Mouse (Mus musculus) hindbrain, embryonic 11.5 days (tissue): ENCODE measurements around the gene Olfr895. TPM values are rescaled to one million over a fixed set of nuclear protein-coding genes. Genes with fewer than 3 reads are reported as not detected.

ENCODE experiments used
- ATAC-seq: fragments of 200-750 bp; cut with Nextera tagmentation; 2 replicates; pipeline ENCODE4 v1.8.0; 2017; ENCODE audit warnings: mild to moderate bottlenecking, moderate TSS enrichment, moderate library complexity; ENCODE audit not compliant: low FRiP score
- DNase-seq: peaks from one replicate; pipeline ENCODE4 v3.0.0-alpha.2; 2015; ENCODE audit warnings: low spot score
- H3K27ac ChIP-seq: fragments of 300-500 bp; sonication (generic); 2 replicates; pipeline ENCODE4 v1.5.1; 2014; ENCODE audit warnings: mild to moderate bottlenecking, low read depth, low read length
- H3K27me3 ChIP-seq: fragments of 300-500 bp; sonication (generic); 2 replicates; pipeline ENCODE4 v1.6.1; 2014; ENCODE audit warnings: mild to moderate bottlenecking, low read length, moderate library complexity, mixed read lengths; ENCODE audit not compliant: control insufficient read depth, insufficient read depth
- H3K36me3 ChIP-seq: fragments of 300-500 bp; sonication (generic); 2 replicates; pipeline ENCODE4 v1.6.1; 2014; ENCODE audit warnings: mild to moderate bottlenecking, low read length, moderate library complexity, mixed read lengths; ENCODE audit not compliant: control insufficient read depth, insufficient read depth
- H3K4me1 ChIP-seq: fragments of 300-500 bp; sonication (generic); replicated peaks from 2 replicates; pipeline ENCODE4 v1.6.1; 2014; ENCODE audit warnings: low read length, mixed read lengths; ENCODE audit not compliant: control insufficient read depth, insufficient read depth
- H3K4me2 ChIP-seq: fragments of 300-500 bp; sonication (generic); replicated peaks from 2 replicates; pipeline ENCODE4 v1.6.1; 2014; ENCODE audit warnings: mild to moderate bottlenecking, low read depth, low read length
- H3K4me3 ChIP-seq: fragments of 300-500 bp; sonication (generic); 2 replicates; pipeline ENCODE4 v1.5.1; 2014; ENCODE audit warnings: low read depth, low read length
- H3K9ac ChIP-seq: fragments of 300-500 bp; sonication (generic); 2 replicates; pipeline ENCODE4 v1.6.1; 2014; ENCODE audit warnings: low read depth, low read length
- H3K9me3 ChIP-seq: fragments of 300-500 bp; sonication (generic); 2 replicates; pipeline ENCODE4 v1.6.1; 2016; ENCODE audit warnings: low read length; ENCODE audit not compliant: control insufficient read depth
- WGBS: fragments of 180-500 bp; shearing (Covaris S2); extraction: QIAGEN DNeasy Blood & Tissue Kit; methylation state at CpG from one replicate; pipeline ENCODE4 v1.1.7; 2014; 5-methylcytosine and 5-hydroxymethylcytosine counted together
- polyA plus RNA-seq: library from polyadenylated mRNA; unstranded; fragments of >200 nt; fragmentation: Nextera tagmentation; extraction: Ambion mirVana; gene quantifications from 2 replicates; pipeline ENCODE4 v1.2.1, GENCODE M21; 2014

The Olfr895 gene
- polyA plus RNA-seq, result not detected in 2 replicates

DNA sequence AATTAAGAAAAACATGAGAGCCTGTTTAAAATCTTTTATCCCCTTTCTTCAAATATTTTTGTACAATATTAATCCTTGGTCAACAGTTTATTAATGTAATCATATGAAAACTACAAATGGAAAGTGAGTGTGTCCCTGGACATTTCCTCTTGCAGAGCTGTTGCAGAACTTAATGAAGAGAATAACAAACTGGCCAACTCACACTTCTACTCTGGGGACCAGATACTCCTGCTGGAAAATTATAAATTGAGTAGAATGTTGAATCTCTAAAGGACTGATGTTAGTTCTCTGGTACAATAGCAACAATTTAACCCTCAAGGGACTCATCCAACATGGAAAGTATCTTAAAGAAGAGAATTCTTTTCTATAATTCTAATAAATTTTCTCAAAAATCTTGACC lies at the start of gene Olfr895:
Gene Olfr895 (plus strand): TSS at position 301 of the 400 bp plus-strand sequence.
- Histone ChIP-seq H3K27ac (no peak within 1 kb of the TSS), H3K4me2 (no peak within 1 kb of the TSS), H3K9me3 (no peaks in the 10 kb centered on the region), H3K4me3 (no peak within 1 kb of the TSS), H3K9ac (no peak within 1 kb of the TSS), H3K36me3 (no peaks in the 10 kb centered on the region), H3K4me1 (no peaks in the 10 kb centered on the region), H3K27me3 (no peaks in the 10 kb centered on the region)
- no peak for ATAC-seq
- no peak for DNase-seq

DNA sequence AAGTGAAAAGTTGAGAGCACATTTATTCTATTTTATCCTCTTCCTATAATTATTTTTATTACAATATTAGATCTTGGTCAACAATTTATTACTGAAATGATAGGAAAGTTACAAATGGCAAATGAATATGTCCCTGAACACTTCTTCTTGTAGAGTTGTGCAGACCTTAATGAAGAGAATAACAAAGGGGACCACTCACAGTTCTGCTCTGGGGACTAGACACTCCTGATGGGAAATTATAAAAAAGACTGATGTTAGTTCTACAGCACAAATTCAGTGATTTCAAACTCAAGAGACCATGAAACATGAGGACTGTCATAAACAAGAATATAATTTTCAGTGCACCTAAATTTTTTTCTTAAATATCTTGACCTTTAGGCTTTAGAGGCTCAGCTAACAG lies 15.2 kb upstream of the Olfr895 start, which contains the start of gene Olfr143:
Gene Olfr143 (plus strand): TSS at position 301 of the 400 bp plus-strand sequence.
- no peak within 1 kb of the TSS for H3K9ac ChIP-seq
- no peaks in the 10 kb centered on the region for H3K36me3 ChIP-seq
- ATAC-seq (no peak), DNase-seq (no peak)
- no peaks in the 10 kb centered on the region for H3K9me3 ChIP-seq
- no peak within 1 kb of the TSS for H3K4me2 ChIP-seq
- no peak within 1 kb of the TSS for H3K27ac ChIP-seq
- H3K27me3 ChIP-seq, result no peaks in the 10 kb centered on the region
- H3K4me3 ChIP-seq, result no peak within 1 kb of the TSS
- no peaks in the 10 kb centered on the region for H3K4me1 ChIP-seq

DNA sequence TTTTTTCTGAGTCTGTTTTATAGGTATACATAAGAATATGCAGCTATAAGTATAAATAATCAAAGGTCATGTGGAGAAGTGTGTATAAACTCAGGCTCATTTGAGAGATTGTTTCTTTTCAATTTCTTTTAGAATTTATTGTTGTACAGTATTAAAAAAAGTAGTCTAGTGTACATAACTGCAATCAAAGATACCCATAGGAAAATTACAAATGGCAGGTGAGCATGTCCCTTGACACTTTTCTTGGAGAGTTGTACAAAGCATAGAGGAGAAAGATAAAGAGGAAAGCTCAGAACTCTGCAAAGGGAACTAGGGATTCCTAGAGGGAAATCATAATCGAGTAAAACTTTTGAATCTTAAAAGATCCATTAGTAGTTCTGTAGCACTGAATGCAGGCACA lies 23.2 kb downstream of the Olfr895 start, which contains the start of gene Olfr896-ps1:
Gene Olfr896-ps1 (plus strand): TSS at position 301 of the 400 bp plus-strand sequence.
- no peaks in the 10 kb centered on the region for H3K36me3 ChIP-seq
- DNase-seq (no peak), ATAC-seq (no peak)
- H3K27ac ChIP-seq, result no peak within 1 kb of the TSS
- H3K9me3 ChIP-seq, result no peaks in the 10 kb centered on the region
- no peak within 1 kb of the TSS for H3K4me3 ChIP-seq
- no peak within 1 kb of the TSS for H3K9ac ChIP-seq
- 82% methylated on average over 1 of the region's 1 CpGs for WGBS
- H3K4me1 ChIP-seq, result no peaks in the 10 kb centered on the region
- H3K4me2 ChIP-seq, result no peak within 1 kb of the TSS
- H3K27me3 ChIP-seq, result no peaks in the 10 kb centered on the region

Other genes with a start within 250 kb of the Olfr895 start
- gene Olfr883, start 242.0 kb upstream of the Olfr895 start, polyA plus RNA-seq, result not detected in 2 replicates
- not detected in 2 replicates for gene Olfr884, start 221.3 kb upstream of the Olfr895 start, polyA plus RNA-seq
- gene Olfr885, start 206.5 kb upstream of the Olfr895 start, polyA plus RNA-seq, result not detected in 2 replicates
- not detected in 2 replicates for gene Olfr887, start 183.8 kb upstream of the Olfr895 start, polyA plus RNA-seq
- not detected in 2 replicates for gene Olfr888, start 159.7 kb upstream of the Olfr895 start, polyA plus RNA-seq
- gene Olfr889, start 152.7 kb upstream of the Olfr895 start, polyA plus RNA-seq, result 0.06 and 0.14 TPM in 2 replicates
- gene Olfr890, start 125.3 kb upstream of the Olfr895 start, polyA plus RNA-seq, result not detected in 2 replicates
- not detected in 2 replicates for gene Olfr891, start 87.0 kb upstream of the Olfr895 start, polyA plus RNA-seq
- gene Olfr893, start 59.5 kb upstream of the Olfr895 start, polyA plus RNA-seq, result not detected in 2 replicates
- gene Olfr894, start 49.8 kb upstream of the Olfr895 start, polyA plus RNA-seq, result not detected in 2 replicates
- gene Olfr143, start 15.1 kb upstream of the Olfr895 start, polyA plus RNA-seq, result not detected in 2 replicates
- gene Olfr896-ps1, start 23.3 kb downstream of the Olfr895 start, polyA plus RNA-seq, result not detected in 2 replicates
- gene Olfr25, start 61.2 kb downstream of the Olfr895 start, polyA plus RNA-seq, result not detected in 2 replicates
- not detected in 2 replicates for gene Olfr898, start 80.6 kb downstream of the Olfr895 start, polyA plus RNA-seq
- not detected in 2 replicates for gene Olfr250, start 99.0 kb downstream of the Olfr895 start, polyA plus RNA-seq
- gene Olfr251, start 109.2 kb downstream of the Olfr895 start, polyA plus RNA-seq, result not detected in 2 replicates
- not detected in 2 replicates for gene Olfr147, start 133.8 kb downstream of the Olfr895 start, polyA plus RNA-seq
- gene Olfr901, start 161.6 kb downstream of the Olfr895 start, polyA plus RNA-seq, result not detected in 2 replicates
- not detected in 2 replicates for gene Olfr902, start 179.8 kb downstream of the Olfr895 start, polyA plus RNA-seq
- not detected in 2 replicates for gene Olfr904, start 195.3 kb downstream of the Olfr895 start, polyA plus RNA-seq
- not detected in 2 replicates for gene Olfr905, start 203.3 kb downstream of the Olfr895 start, polyA plus RNA-seq
- gene Olfr906, start 219.2 kb downstream of the Olfr895 start, polyA plus RNA-seq, result not detected in 2 replicates
- not detected in 2 replicates for gene Olfr907, start 227.9 kb downstream of the Olfr895 start, polyA plus RNA-seq